ENCODE assay signal across 10 mouse cellular contexts in the genomic region with DNA sequence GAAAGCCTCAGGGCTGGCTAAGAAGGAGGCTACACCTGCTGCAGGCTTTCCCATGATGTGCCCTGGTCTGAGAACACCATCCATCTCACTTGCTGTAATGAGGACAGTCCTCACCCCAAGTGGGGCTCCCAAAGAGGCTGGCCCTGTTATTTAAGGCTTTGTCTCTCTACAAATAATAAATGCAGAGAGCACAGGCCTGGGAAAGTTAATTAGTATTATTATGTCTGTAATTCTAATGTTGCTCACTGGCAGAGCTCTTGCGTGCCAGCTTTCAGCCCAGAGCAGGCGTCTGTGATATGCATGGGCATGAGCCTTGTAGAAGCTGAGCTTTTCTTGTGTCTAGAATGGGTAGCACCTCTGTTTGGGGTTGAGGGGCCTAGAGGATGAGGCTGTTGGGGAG.
"Had no signal": no experiment of that assay in that cellular context is flagged by ENCODE, and none has a peak within 500 bp of the region (broad histone marks: within the 10 kb centered on the region; RNA-seq: fewer than 3 reads in every experiment).

No protein-coding gene starts in this region.

- H3K36me3 ChIP-seq: limb, embryonic 13.5 days; midbrain, embryonic 12.5 days; neural tube, embryonic 12.5 days had no signal

- H3K4me3 ChIP-seq: limb, embryonic 13.5 days; midbrain, embryonic 12.5 days; neural tube, embryonic 12.5 days had no signal

- H3K4me2 ChIP-seq: limb, embryonic 13.5 days; midbrain, embryonic 12.5 days; neural tube, embryonic 12.5 days had no signal

- H3K27ac ChIP-seq: limb, embryonic 13.5 days; liver, embryonic 14.5 days; midbrain, embryonic 12.5 days; neural tube, embryonic 12.5 days had no signal

- DNase-seq: kidney, adult 18-20 months; kidney, postnatal 10 days; kidney, postnatal 4 days; lung, adult 18-20 months; retina, postnatal 1 day; thymus, postnatal 36 days had no signal

- H3K27me3 ChIP-seq: midbrain, embryonic 12.5 days; neural tube, embryonic 12.5 days had no signal

- H3K9me3 ChIP-seq: limb, embryonic 13.5 days; midbrain, embryonic 12.5 days; neural tube, embryonic 12.5 days had no signal

- H3K9ac ChIP-seq: limb, embryonic 13.5 days; liver, embryonic 14.5 days; midbrain, embryonic 12.5 days; neural tube, embryonic 12.5 days had no signal
